Mouse (Mus musculus): Measurements from ENCODE around the gene Ercc5.

The Ercc5 gene

DNA sequence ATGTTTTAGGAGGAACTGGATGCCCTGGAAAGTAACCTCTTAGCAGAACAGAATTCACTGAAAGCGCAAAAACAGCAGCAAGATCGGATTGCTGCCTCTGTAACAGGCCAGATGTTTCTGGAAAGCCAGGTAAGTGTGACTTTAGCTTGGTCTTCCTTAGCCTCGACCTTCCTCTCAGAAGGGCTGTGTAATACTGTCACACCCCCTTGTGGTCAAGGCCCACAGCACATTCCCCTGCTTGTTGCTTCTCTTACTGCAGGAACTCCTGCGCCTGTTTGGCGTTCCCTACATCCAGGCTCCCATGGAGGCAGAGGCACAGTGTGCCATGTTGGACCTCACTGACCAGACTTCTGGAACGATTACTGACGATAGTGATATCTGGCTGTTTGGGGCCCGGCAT is 26.4 kb downstream of the Ercc5 start:
- DNase-seq (ENCODE audit: low spot score): peak; percentile 11

- DNase-seq (ENCODE audit: low spot score): no peak
These were observed 30.5 kb downstream of the Ercc5 start for GRCm38 (mm10) chr1:44178086-44178485.

DNA sequence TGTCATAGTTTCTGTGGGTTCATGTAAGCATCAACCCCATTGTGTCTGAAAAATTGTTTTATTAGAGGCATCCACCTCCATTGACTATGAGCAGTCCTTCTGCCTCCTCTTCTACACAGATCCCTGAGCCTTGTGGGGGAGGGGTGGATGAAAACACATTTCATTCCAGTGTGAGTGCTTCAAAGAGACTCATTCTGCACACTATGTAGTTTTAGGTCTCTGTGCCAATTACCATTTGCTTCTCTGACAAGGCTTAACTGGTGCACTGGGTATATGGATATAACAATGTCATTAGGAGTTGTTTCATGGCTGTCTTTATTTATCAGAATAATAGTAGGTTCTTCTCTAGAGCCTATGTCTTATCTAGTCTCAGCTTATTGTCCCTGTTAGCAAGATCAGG is 38.9 kb downstream of the Ercc5 start:
- DNase-seq (ENCODE audit: low spot score): no peak

DNA sequence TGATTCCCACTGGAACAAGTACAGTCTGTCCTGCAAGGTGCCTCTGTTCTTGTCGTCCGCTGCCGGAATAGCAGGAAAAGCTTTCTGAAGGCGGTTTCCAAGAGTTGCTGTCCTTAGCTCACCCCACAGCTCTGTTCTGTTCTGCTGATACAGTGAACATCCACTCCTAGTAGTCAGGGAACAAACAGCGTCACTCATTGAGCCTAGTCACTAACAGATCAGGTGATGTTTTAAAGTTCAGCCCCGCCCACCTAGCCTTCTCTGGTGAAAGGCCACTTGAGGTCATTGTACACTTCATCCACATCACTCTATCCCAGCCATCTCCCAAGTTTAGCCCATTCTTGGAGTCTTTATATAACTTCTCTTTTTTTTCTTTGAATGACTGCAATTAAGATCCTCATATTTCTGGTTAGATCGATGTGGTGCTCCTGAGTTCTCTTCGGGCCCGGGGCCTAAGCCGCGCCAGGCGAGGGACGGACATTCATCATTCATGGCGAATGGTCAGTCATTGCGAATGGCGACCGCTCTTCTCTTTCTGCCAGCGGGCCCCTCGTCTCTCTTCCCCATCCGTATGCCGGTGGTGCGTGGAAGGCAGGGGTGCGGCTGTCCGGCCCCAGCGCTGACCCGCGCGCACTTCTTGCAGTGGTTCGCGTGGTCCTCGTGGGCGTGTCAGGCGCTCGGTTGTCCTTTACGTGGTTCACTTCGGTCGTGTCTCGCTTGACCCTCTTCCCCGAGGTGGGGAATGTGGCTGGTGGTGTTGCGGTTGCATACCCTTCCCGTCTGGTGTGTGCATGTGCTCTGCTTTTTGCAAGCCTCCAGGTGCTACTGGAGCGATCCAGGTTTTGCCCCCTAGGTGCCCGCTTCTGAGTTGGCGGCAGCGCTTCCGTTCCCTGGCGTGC is 51.0 kb downstream of the Ercc5 start:
- peak; percentile 34 for DNase-seq (ENCODE audit: low spot score)

- no peak for DNase-seq (ENCODE audit: low spot score)
These were observed 55.3 kb downstream of the Ercc5 start for GRCm38 (mm10) chr1:44202876-44203275.

DNA sequence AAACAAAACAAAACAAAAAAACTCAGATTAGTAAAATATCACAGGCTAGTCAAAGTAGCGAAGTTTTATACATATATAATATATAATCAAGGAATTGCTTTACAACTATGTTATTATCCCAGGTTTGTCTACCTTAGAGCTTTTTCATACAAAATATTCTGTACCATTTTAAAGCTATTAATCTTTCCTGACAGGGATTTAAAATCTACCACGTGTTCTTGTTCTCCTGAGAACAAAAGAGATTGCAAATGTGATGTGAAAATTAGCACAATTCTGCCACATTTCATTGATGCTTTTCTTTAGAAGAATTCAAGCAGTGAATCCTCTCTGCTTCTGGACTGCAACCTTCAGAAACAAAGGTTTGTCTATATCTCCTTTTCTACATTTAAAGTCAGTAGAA is 66.9 kb downstream of the Ercc5 start:
- no peak for DNase-seq (ENCODE audit: low spot score)

GRCm38 (mm10) chr1:44216352-44217116 is 69.0 kb downstream of the Ercc5 start:
- no peak for DNase-seq (ENCODE audit: low spot score)

GRCm38 (mm10) chr1:44217118-44217517 is 69.6 kb downstream of the Ercc5 start:
- no peak for DNase-seq (ENCODE audit: low spot score)

- DNase-seq (ENCODE audit: low spot score): no peak
These were observed 71.3 kb downstream of the Ercc5 start, which contains the start of gene Mettl21e for GRCm38 (mm10) chr1:44218876-44219275. Mettl21e (minus strand) TSS chr1:44218961.

DNA sequence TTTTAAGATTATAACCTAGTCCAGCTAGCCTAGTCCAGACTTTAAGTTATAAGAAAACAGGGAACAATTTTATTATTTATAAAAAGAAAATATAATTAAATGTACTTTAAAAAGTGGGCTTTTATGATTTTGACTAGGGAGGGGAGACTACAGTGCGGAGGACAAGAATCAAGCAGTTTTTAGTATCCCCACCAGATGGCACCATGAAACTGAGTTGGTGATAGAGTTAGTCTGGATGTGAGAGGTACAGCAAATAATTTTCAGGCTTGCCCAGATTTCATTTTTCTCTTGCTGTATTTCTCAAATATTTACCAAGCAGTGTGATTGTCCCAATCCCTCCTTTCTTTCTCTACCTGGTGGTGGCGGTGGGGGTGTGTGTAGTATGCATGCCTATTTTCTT is 81.5 kb downstream of the Ercc5 start:
- DNase-seq (ENCODE audit: low spot score): peak; percentile 78
